Mouse (Mus musculus) midbrain, embryonic 12.5 days (tissue): ENCODE data around the gene Gm4881. TPM values are rescaled to one million over a fixed set of nuclear protein-coding genes. Genes with fewer than 3 reads are reported as not detected.

Experiments
- ATAC-seq: fragments of 200-750 bp; cut with Nextera tagmentation; 2 replicates; pipeline ENCODE4 v1.8.0; 2017; ENCODE audit warnings: low read depth, moderate TSS enrichment, moderate library complexity; ENCODE audit not compliant: low FRiP score
- H3K27ac ChIP-seq: fragments of 300-500 bp; sonication (generic); replicated peaks from 2 replicates; pipeline ENCODE4 v1.5.1; 2016; ENCODE audit warnings: mild to moderate bottlenecking
- H3K27me3 ChIP-seq: fragments of 300-500 bp; sonication (generic); 2 replicates; pipeline ENCODE4 v1.6.1; 2016; ENCODE audit warnings: mild to moderate bottlenecking
- H3K36me3 ChIP-seq: fragments of 300-500 bp; sonication (generic); 2 replicates; pipeline ENCODE4 v1.6.1; 2016
- H3K4me1 ChIP-seq: fragments of 300-500 bp; sonication (generic); 2 replicates; pipeline ENCODE4 v1.6.1; 2016
- H3K4me2 ChIP-seq: fragments of 300-500 bp; sonication (generic); replicated peaks from 2 replicates; pipeline ENCODE4 v1.6.1; 2016; ENCODE audit warnings: mild to moderate bottlenecking, moderate library complexity
- H3K4me3 ChIP-seq: fragments of 300-500 bp; sonication (generic); 2 replicates; pipeline ENCODE4 v1.5.1; 2016; ENCODE audit warnings: mild to moderate bottlenecking
- H3K9ac ChIP-seq: fragments of 300-500 bp; sonication (generic); replicated peaks from 2 replicates; pipeline ENCODE4 v1.6.1; 2016; ENCODE audit warnings: mild to moderate bottlenecking, moderate library complexity
- H3K9me3 ChIP-seq: fragments of 300-500 bp; sonication (generic); 2 replicates; pipeline ENCODE4 v1.6.1; 2016; ENCODE audit warnings: mild to moderate bottlenecking
- WGBS: fragments of 180-500 bp; shearing (Covaris S2); methylation state at CpG from one replicate; pipeline ENCODE4 v1.1.7; 2016; 5-methylcytosine and 5-hydroxymethylcytosine counted together
- polyA plus RNA-seq: library from polyadenylated mRNA; unstranded; fragments of >200 nt; fragmentation: Nextera tagmentation; extraction: Ambion mirVana; gene quantifications from 2 replicates; pipeline ENCODE4 v1.2.1, GENCODE M21; 2016

The Gm4881 gene
- polyA plus RNA-seq = 3.6 and 5.9 TPM in 2 replicates

DNA sequence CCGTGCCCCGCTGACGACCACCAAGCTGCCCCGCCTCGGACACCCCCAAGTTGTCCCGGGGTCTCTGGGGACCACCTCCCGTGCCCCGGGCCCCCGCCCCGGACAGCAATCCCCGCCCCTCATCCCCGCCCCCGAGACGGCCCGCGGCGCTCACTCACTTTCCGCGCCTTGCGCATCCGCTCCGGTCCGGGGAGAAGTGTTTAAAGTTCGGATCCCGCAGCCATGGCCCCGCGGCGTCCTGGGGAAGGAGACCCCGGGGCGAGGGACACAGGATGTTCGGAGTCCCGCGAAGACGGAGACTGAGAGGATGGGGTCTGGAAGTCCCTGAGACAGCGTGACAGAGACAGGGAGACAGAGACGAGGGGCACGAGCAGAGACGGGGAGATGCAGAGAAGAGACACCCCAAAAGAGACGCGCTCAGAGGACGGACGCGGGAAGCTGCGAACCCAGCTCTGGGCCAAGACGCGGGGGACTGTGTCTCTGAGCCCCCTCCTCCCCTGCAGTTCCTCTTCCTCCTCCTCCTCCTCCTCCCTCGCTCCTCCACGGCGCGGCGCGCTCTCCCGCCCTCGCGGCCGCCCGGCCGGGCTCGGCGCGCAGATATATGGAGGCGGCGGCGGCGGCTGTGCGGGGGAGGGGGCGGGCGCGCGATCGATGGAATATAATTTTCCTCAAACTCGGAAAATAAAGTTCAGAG, at the start of gene Gm4881:
Gene Gm4881 (minus strand): TSS at position 238 of the 694 bp plus-strand sequence.
- Histone ChIP-seq H3K27ac (no peak within 1 kb of the TSS), H3K9ac (peak within 1 kb of the TSS; percentile 35), H3K9me3 (no peaks in the 10 kb centered on the region), H3K27me3 (peaks cover 100% of the 10 kb centered on the region), H3K4me2 (peak within 1 kb of the TSS; percentile 53), H3K4me1 (peaks cover 15% of the 10 kb centered on the region), H3K36me3 (no peaks in the 10 kb centered on the region), H3K4me3 (peak within 1 kb of the TSS; percentile 40)
- ATAC-seq = no peak
- under 1% methylated on average over 53 of the region's 72 CpGs for WGBS

DNA sequence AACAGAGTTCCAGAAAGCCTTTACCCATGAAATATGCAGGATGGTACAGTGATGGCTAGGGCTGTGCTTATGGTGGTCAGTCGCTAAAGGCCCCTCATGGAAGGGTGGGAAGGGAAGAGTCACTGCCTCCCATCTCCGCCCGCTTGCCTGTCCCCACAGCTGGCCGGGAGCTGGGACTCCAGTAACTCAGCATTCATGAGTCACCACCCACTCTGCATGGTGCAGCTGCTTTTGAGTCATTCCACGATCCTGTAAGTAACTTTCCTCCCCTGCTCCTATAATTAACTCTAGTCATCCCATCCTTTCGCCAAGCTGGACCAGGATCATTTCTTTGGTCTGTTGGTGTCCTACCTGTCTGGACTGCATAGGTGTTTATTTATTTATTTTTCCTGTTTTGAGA, 48.8 kb upstream of the Gm4881 start:
- ATAC-seq = no peak
- no peak overlapping the region for H3K9ac ChIP-seq
- 74% methylated on average over 6 of the region's 6 CpGs for WGBS
- H3K4me3 ChIP-seq = no peak overlapping the region
- no peak overlapping the region for H3K27ac ChIP-seq
- H3K9me3 ChIP-seq = no peaks in the 10 kb centered on the region
- H3K36me3 ChIP-seq = peaks cover 44% of the 10 kb centered on the region
- no peaks in the 10 kb centered on the region for H3K27me3 ChIP-seq
- H3K4me2 ChIP-seq = no peak overlapping the region
- H3K4me1 ChIP-seq = no peaks in the 10 kb centered on the region

DNA sequence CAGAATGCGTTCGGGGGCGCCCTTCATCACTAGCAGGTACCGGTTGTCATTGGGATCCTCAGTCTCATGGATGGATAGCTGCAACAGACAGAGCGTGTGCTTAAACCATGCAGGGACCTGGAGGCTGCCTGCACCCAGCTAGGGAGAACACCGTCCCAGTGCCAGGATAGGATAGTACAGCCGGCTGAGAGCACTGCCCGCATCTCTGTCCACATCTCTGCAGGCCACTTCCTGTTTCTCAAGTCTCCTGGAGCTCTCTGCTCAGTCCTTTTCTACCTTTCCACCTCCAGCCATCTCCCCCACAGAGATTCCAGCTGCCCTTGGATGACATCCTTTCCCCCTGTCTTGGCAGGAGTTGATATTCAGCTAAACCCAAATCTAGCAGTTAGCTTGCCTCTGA, 46.2 kb upstream of the Gm4881 start:
- Histone ChIP-seq H3K27ac (no peak overlapping the region), H3K4me3 (no peak overlapping the region), H3K27me3 (no peaks in the 10 kb centered on the region), H3K9ac (no peak overlapping the region), H3K4me1 (no peaks in the 10 kb centered on the region), H3K4me2 (no peak overlapping the region), H3K9me3 (no peaks in the 10 kb centered on the region), H3K36me3 (peaks cover 57% of the 10 kb centered on the region)
- no peak for ATAC-seq
- WGBS = 79% methylated on average over 8 of the region's 8 CpGs

DNA sequence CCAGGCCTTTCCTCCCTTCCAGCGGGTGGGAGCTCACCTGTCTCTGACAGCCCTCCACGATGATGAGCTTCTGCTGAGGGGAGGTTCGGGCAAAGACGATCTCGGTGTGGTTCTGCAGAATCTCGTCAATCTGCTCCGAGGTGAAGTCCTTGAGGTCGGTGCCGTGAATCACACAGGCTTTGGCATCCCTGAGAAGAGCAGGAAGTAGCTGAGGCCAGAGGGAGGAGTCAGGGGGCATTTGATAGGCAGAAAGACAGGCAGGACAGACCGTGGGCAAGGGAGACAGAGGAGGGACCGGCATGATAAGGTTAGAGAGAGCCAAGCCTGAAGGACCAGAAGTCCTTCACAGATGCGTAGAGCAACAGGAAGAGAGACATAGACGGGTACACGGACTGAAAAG, 43.6 kb upstream of the Gm4881 start:
- H3K4me3 ChIP-seq = no peak overlapping the region
- H3K27me3 ChIP-seq = no peaks in the 10 kb centered on the region
- H3K27ac ChIP-seq = no peak overlapping the region
- H3K4me1 ChIP-seq = no peaks in the 10 kb centered on the region
- ATAC-seq = no peak
- WGBS = 87% methylated on average over 14 of the region's 14 CpGs
- no peak overlapping the region for H3K9ac ChIP-seq
- H3K9me3 ChIP-seq = no peaks in the 10 kb centered on the region
- no peak overlapping the region for H3K4me2 ChIP-seq
- peaks cover 62% of the 10 kb centered on the region for H3K36me3 ChIP-seq

DNA sequence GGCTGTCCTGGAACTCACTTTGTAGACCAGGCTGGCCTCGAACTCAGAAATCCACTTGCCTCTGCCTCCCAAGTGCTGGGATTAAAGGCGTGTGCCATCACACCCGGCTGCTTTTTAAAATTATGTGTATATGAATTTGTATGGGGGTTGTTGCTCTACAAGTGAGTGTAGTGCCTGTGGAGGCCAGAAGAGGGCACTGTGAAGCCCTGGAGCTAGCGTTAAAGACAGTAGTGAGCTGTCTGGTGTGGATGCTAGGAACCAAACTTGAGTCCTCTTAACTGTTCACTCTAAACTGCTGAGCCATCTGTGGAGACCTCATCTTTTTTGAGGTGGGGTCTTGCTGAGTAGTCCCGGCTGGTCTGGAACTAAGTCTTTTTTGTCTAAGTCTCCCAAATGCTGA, 41.5 kb upstream of the Gm4881 start:
- WGBS = 78% methylated on average over 5 of the region's 5 CpGs
- H3K27ac ChIP-seq = no peak overlapping the region
- H3K4me3 ChIP-seq = no peak overlapping the region
- peaks cover 71% of the 10 kb centered on the region for H3K36me3 ChIP-seq
- no peaks in the 10 kb centered on the region for H3K27me3 ChIP-seq
- no peak overlapping the region for H3K9ac ChIP-seq
- H3K4me2 ChIP-seq = no peak overlapping the region
- no peak for ATAC-seq
- no peaks in the 10 kb centered on the region for H3K4me1 ChIP-seq
- H3K9me3 ChIP-seq = no peaks in the 10 kb centered on the region

DNA sequence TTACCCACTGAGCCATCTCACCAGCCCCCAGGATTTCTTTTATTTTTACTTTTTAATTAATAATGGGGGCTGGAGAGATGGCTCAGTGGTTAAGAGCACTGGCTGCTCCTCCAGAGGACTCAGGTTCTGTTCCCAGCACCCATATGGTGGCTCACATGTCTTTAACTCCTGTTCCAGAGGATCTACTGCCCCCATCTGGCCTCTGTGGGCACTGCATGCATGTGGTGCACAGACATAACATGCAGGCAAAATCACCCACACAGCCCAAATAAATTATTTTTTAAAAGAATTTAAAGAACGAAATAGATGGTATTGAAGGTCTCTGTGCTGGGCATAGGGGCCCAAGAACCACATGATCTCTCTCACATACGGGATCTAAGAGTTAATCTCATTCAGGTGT, 40.0 kb upstream of the Gm4881 start:
- Histone ChIP-seq H3K9me3 (no peaks in the 10 kb centered on the region), H3K9ac (no peak overlapping the region), H3K27ac (no peak overlapping the region), H3K4me1 (no peaks in the 10 kb centered on the region), H3K4me3 (no peak overlapping the region), H3K27me3 (no peaks in the 10 kb centered on the region), H3K4me2 (no peak overlapping the region), H3K36me3 (peaks cover 74% of the 10 kb centered on the region)
- no peak for ATAC-seq
- 84% methylated on average over 2 of the region's 2 CpGs for WGBS

DNA sequence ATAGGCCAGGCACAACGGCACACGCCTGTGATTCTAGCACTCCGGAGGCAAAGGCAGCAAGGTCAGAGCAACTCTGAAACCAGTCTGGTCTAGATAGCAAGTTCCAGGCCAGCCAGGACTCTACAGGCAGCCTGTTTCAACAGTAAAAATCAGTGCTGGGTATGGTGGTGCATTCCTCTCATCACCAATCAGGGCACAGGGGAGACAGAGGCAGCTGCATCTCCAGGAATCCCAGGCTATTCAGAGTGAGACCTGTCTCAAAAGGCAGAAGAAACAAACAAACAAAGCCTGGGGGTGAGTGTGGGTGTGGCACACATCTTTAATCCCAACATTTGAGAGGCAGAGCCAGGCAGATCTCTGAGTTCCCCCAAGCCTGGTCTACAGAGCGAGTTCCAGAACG, 39.1 kb upstream of the Gm4881 start:
- H3K27ac ChIP-seq = no peak overlapping the region
- no peaks in the 10 kb centered on the region for H3K9me3 ChIP-seq
- H3K27me3 ChIP-seq = no peaks in the 10 kb centered on the region
- H3K9ac ChIP-seq = no peak overlapping the region
- H3K4me2 ChIP-seq = no peak overlapping the region
- H3K4me3 ChIP-seq = no peak overlapping the region
- peaks cover 74% of the 10 kb centered on the region for H3K36me3 ChIP-seq
- ATAC-seq = no peak
- H3K4me1 ChIP-seq = no peaks in the 10 kb centered on the region
- 89% methylated on average over 5 of the region's 5 CpGs for WGBS

DNA sequence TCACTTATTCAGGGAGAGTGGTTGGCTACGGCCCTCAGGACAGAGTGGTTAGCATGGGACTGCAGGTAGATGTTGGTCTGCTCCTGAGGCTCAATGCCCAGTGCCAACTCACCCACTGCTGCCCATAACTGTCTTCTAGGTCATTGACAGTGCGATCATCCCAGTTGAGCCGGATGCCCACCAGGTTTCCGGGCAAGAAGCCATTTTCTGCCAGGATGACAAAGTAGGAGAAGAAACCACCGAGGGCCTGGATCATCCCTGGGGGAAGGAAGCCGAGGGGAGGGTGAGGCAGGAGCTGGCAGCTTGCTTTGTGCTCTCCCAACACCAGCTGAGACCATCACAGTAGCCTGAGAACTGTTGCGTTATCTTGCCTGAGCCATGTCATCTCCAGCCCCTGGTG, 36.1 kb upstream of the Gm4881 start:
- ATAC-seq = no peak
- H3K27me3 ChIP-seq = peaks cover 3% of the 10 kb centered on the region; the same call in 1 of the 2 replicates
- no peak overlapping the region for H3K4me2 ChIP-seq
- no peak overlapping the region for H3K9ac ChIP-seq
- no peak overlapping the region for H3K4me3 ChIP-seq
- no peaks in the 10 kb centered on the region for H3K9me3 ChIP-seq
- 81% methylated on average over 7 of the region's 7 CpGs for WGBS
- peaks cover 59% of the 10 kb centered on the region for H3K36me3 ChIP-seq
- H3K27ac ChIP-seq = no peak overlapping the region
- no peaks in the 10 kb centered on the region for H3K4me1 ChIP-seq

DNA sequence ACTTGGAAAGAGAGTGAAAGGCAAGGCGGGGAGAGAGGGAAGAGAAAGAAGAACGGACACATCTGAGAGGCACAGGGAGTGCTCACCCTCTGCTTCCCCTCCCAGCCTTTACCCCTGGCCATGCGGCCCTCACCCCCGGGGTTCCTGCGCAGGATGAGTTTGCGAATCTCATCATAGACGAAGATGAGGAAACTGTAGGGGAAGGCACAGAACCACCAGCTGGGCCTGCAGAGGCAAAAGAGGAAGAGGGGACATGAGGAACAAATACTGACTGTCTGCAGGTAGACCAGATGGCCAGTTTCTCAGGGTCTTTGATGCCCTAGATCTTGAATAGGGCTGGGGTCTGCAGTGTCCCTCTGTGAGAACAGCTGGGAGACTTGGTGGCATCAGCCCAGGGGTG, 34.5 kb upstream of the Gm4881 start:
- Histone ChIP-seq H3K9me3 (no peaks in the 10 kb centered on the region), H3K36me3 (peaks cover 48% of the 10 kb centered on the region), H3K27me3 (peaks cover 3% of the 10 kb centered on the region; the same call in 1 of the 2 replicates), H3K27ac (no peak overlapping the region), H3K9ac (no peak overlapping the region), H3K4me2 (no peak overlapping the region), H3K4me3 (no peak overlapping the region), H3K4me1 (no peaks in the 10 kb centered on the region)
- WGBS = 81% methylated on average over 7 of the region's 7 CpGs
- no peak for ATAC-seq

DNA sequence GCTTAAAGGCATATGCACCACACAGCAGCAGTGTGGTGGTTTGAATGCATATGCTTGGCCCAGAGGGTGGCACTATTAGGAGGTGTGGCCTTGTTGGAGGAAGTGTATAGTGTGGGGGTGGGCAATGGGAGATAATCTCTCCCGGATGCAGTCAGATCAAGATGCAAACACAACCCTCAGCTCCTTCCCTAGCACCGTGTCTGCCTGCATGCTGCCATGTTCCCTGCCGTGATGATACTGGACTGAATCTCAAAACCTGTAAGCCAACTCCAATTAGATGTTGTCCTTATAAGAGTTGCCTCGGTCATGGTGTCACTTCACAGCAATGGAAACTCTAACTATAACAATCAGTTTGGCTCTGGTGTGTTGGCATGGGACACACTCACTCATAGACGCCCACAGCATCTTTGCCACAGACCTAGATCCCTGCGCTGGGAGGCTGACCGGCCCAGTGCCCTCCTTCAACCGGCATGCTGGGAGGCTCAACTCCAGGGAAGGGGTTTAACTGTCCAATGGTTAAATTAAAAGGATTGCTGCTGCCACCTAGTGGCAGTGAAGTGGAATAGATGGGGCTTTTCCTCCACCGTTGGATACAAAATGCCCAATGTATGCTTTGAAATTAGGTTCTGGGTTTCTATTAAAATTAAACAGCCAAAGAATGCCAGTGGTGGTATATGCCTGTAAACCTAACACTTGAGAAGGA, 30.8 kb upstream of the Gm4881 start:
- no peaks in the 10 kb centered on the region for H3K9me3 ChIP-seq
- peaks cover 3% of the 10 kb centered on the region; the same call in 1 of the 2 replicates for H3K27me3 ChIP-seq
- H3K9ac ChIP-seq = no peak overlapping the region
- H3K27ac ChIP-seq = no peak overlapping the region
- 32% methylated on average over 9 of the region's 9 CpGs for WGBS
- peaks cover 29% of the 10 kb centered on the region for H3K36me3 ChIP-seq
- ATAC-seq = no peak
- H3K4me2 ChIP-seq = no peak overlapping the region
- no peak overlapping the region for H3K4me3 ChIP-seq
- H3K4me1 ChIP-seq = peaks cover 12% of the 10 kb centered on the region

DNA sequence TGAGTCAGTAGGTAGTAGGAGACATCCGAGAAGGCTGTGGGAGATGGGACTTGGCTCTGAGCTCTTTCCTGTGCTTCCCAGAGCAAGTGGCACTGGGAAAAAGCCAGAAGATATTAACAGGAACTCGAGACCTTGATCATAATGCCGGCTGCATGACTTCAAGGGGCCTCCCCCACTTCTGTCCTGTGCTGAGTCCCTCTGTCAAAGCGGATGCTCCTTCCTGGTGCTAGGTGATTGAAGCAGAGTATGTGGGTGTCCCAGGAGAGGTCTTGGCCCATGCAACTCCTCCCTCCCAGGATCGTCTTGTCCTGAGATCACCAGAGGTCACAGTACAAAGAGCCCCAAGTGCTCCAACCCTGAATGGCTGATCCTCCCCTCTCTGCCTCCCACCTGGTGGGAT, 29.6 kb upstream of the Gm4881 start:
- ATAC-seq = no peak
- no peak overlapping the region for H3K9ac ChIP-seq
- no peak overlapping the region for H3K4me2 ChIP-seq
- no peak overlapping the region for H3K4me3 ChIP-seq
- H3K36me3 ChIP-seq = peaks cover 17% of the 10 kb centered on the region
- H3K27ac ChIP-seq = no peak overlapping the region
- 77% methylated on average over 5 of the region's 5 CpGs for WGBS
- H3K9me3 ChIP-seq = no peaks in the 10 kb centered on the region
- H3K4me1 ChIP-seq = peaks cover 12% of the 10 kb centered on the region
- H3K27me3 ChIP-seq = peaks cover 3% of the 10 kb centered on the region; the same call in 1 of the 2 replicates

DNA sequence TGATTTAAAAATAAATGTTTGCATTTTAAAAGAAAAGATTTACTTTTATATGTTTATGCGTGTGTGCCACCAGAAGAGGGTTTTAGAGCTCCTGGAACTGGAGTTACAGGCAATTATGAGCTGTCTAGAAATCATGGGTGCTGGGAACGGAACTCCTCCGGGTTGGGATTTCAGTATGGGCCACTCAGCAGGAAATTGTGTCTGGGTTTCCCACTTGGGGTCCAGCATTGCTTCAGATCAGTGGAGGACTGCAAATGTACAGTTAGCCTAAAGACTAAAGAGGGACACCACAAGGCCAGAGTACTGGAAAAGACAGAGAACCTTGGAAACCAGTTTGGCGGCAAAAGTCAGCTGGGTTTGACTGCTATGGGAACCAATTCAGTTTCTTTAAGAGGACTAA, 28.9 kb upstream of the Gm4881 start:
- Histone ChIP-seq H3K4me1 (peaks cover 12% of the 10 kb centered on the region), H3K36me3 (peaks cover 10% of the 10 kb centered on the region), H3K27ac (no peak overlapping the region), H3K4me2 (no peak overlapping the region), H3K9ac (0 out of 2 replicates have a peak overlapping the region, but pooled peaks have one; percentile 4), H3K9me3 (no peaks in the 10 kb centered on the region), H3K27me3 (peaks cover 2% of the 10 kb centered on the region; the same call in 1 of the 2 replicates), H3K4me3 (no peak overlapping the region)
- ATAC-seq = no peak
- 85% methylated on average over 4 of the region's 4 CpGs for WGBS
